Mouse (Mus musculus) testis, adult 2 months (tissue): ENCODE data around the gene Lrch3.

Source experiments
- CTCF ChIP-seq: fragments of 200-500 bp; IDR thresholded peaks from 2 replicates; pipeline ENCODE4 v1.5.1; 2012; ENCODE audit warnings: low read depth, mild to moderate bottlenecking, inconsistent platforms, low read length, moderate library complexity; ENCODE audit not compliant: control insufficient read depth, insufficient read depth, insufficient replicate concordance
- POLR2A ChIP-seq: fragments of 200-500 bp; IDR thresholded peaks from 2 replicates; pipeline ENCODE4 v1.6.1; 2012; ENCODE audit warnings: low read depth, mild to moderate bottlenecking, inconsistent platforms, low read length, moderate library complexity; ENCODE audit not compliant: control insufficient read depth

- no peak for TF ChIP-seq CTCF
- TF ChIP-seq POLR2A: no peak
Observed at GRCm38 (mm10) chr16:33060926-33061325, 147.0 kb downstream of the Lrch3 start.
